Mouse (Mus musculus) spleen, adult 2 months (tissue): ENCODE measurements at regions not wholly inside any gene's neighbourhood (a gene's known extent, or its start where the extent isn't known, plus 50 kb on each side); places are given as distances from the start of the nearest gene placed in this dataset.

ENCODE experiments used
- CTCF ChIP-seq: fragments of 200-500 bp; IDR thresholded peaks from 2 replicates; pipeline ENCODE4 v1.5.1; 2011; ENCODE audit warnings: mild to moderate bottlenecking, inconsistent platforms; ENCODE audit not compliant: insufficient read depth, insufficient read length, insufficient replicate concordance; ENCODE audit errors: extremely low read depth
- POLR2A ChIP-seq: fragments of 200-500 bp; IDR thresholded peaks from 2 replicates; pipeline ENCODE4 v1.6.1; 2011; ENCODE audit warnings: low read depth, low read length, inconsistent platforms

DNA sequence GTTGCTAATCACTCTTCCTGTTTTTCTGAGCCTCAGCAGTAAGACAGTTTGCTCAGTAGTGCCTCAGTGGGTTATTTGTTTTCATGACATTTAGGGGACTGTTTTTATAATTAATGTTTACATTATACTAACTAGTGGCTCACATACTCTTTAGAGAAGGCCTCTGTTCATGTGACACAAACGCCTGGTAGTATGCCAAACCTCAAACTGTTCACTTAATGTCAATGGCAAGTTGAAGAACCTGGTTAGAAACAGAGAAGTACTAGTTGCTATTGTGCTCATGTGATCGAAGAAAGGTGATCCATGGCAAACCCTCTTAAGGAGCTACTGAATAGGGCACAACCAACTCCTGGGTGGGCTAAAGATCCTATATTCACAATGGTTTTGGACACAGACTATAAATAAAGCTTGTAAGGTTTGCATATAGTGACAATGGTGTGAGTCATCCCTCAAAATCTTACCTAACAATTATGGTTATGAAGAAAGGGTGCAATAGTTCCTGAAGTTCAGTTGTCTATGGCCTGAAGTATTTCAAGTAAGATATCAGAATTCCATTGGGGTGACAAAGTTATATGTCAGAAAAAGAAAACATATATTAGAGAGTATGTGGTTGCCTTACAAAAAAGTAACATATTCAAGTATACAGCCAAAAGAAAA is 340.1 kb upstream of the Dph6 start:
- TF ChIP-seq CTCF (no peak), POLR2A (no peak)
